Mouse (Mus musculus) natural killer cell, adult 2 months (primary cell): ENCODE measurements around the gene Btbd35f6.
"Not testable (repeated sequence)": the region's sequence is repeated elsewhere in the genome, so short reads cannot be mapped to it uniquely, and the experiment has no call there.

ENCODE experiments used
- DNase-seq, 2 experiments: peaks; one replicate each; pipeline ENCODE4 v3.0.0; 2022; ENCODE audit warnings: low spot score in 2 of 2

Btbd35f6 gene

GRCm38 (mm10) chrX:33956440-33956839, at the start of gene Btbd35f6:
TSS of gene Btbd35f6 (minus strand) at chrX:33956540.
- DNase-seq = not testable (repeated sequence)

DNA sequence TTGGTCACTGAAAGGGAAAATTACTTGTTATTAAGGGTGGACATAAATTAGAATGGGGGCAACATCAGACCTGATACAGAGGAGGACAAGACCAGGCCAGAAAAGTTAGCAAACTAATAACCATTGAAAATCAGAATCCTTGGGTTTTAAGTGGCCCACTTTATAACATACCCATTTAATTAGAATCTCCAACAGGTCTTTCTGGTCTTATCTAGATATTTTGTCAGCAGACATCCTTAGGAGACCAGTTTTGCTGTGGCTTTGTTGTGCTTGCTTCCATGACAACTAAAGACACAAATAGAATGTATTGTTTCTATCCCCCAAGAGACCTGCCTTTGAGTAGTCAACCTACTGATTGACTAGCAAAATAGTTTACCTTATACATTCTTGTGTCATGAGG, 30.4 kb upstream of the Btbd35f6 start, which contains the start of gene Gm21870:
Gm21870 (minus strand) TSS at position 101 of the 400 bp plus-strand sequence.
- not testable (repeated sequence) for DNase-seq

DNA sequence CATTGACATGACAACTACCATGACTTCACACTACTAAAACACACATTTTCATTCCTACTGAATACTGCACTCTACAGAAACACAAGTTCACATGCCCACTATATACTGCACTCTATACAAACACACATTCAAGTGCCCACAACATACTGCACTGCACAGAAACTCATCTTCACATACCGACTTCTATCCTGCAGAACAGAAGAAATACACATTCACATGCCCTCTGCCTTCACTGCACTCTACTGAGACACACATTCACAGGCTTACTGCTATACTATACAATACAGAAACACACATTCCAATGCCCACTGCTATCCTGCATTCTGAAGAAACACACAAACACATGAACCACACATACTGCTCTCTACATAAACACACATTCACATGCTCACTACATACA, 26.1 kb downstream of the Btbd35f6 start:
- not testable (repeated sequence) for DNase-seq

DNA sequence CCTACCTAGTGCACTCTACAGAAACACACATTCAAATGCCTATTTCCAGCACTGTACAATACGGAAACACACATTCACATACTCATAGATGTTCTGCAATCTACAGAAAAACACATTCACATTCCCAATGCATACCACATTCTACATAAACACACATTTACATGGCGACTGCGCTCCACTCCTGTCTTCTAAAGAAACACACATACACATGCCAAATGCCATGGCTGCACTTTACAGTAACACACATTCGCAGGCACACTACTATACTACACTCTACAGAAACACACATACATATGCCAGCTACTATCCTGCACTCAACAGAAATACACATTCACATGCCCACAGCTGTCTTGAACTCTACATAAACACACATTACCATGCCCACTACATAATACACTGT, 28.1 kb downstream of the Btbd35f6 start:
- DNase-seq = not testable (repeated sequence)

DNA sequence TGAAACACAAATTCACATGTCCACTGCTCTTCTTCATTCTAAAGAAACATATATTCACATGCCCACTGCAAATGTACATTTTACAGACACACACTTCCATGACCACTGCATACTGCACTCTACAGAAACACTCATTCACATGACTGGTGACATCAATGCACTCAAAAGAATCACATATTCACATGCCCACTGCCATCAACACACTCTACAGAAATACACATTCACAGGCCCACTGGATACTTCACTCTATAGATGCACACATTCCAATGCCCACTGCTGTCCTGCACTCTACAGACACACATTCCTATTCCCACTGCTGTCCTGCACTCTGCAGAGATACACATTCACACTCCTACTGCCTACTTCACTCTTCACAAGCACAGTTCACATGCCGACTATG, 30.0 kb downstream of the Btbd35f6 start:
- not testable (repeated sequence) for DNase-seq

DNA sequence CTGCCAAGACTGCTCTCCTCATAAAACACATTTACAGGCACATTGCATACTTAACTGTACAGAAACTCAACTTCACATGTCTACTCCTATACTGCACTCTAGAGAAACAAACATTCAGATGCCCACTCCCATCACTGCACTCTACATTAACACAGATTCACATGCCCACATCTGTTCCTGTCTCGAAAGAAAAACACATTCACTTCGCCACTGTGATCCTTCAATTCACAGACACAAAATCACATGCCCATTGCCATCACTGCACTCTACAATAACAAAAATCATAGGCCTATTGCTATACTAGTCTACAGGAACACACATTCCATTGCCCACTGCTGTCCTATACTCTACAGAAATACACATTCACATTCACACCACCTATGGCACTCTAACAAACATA, 30.9 kb downstream of the Btbd35f6 start:
- DNase-seq = not testable (repeated sequence)
